Mouse (Mus musculus): ENCODE data around the gene Thap12. TPM values are rescaled to one million over a fixed set of nuclear protein-coding genes. Genes with fewer than 3 reads are reported as not detected.

Gene Thap12
- polyA plus RNA-seq, 1 experiment: 11.8 TPM

DNA sequence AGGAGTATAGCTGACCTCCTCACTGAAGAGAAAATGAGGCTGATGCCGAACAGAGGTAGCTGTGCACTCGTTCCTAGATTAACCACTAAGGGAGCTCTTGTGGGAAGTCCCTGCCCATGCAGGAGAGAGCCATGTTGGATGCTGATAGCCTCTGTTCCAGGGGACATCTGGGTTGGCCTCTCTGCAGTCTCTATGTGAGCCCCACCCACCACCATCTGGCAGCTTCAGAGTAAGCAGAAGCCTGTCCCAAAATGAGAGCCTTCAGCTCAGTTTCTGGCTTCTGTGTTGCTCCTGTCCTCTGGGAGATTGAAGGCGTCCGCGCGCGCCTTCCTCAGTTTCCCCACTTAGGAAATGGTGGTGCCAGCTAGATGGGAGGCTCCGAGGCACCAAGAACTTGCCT is 53.7 kb downstream of the Thap12 start:
- TF ChIP-seq CTCF (IDR thresholded peaks at IDR 0.05; ENCODE audit: borderline replicate concordance, control insufficient read depth, extremely low read depth, insufficient read depth, low read length, poor library complexity): no peak
- TF ChIP-seq POLR2A (IDR thresholded peaks at IDR 0.05; ENCODE audit: control insufficient read depth, extremely low read depth, insufficient read depth, low read length, poor library complexity): no peak
- Histone ChIP-seq H3K4me1 (replicated peaks; ENCODE audit: control insufficient read depth, insufficient read depth, low read length) (no peaks in the 10 kb centered on the region), H3K27ac (ENCODE audit: control insufficient read depth, insufficient read depth, low read length) (no peak overlapping the region), H3K36me3 (ENCODE audit: control insufficient read depth, insufficient read depth, low read length) (no peaks in the 10 kb centered on the region), H3K27me3 (ENCODE audit: control insufficient read depth, insufficient read depth, low read length) (no peaks in the 10 kb centered on the region), H3K4me3 (ENCODE audit: control insufficient read depth, insufficient read depth, low read length) (no peak overlapping the region)
- 82% methylated on average over 8 of the region's 8 CpGs for WGBS
- DNase-seq: no peak

DNA sequence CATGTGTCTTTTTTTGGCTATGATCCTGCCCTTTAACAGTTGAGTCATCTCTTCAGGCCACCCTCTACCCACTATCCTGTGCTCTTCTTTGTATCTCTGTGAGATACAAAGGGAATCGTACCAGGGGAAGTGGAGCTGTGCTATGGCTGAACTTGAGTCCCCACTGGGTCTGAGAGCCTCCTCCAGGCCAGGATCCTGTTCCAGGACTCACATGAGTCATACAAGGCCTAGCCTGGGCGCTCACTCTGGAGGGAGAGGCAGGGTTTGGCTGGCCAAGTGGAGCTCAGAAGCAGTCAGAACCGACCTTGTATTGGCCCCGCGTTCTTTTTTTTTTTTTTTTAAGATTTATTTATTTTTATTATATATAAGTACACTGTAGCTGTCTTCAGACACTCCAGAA is 57.2 kb downstream of the Thap12 start:
- no peak for DNase-seq
- 85% methylated on average over 5 of the region's 5 CpGs for WGBS
- Histone ChIP-seq H3K36me3 (ENCODE audit: control insufficient read depth, insufficient read depth, low read length) (no peaks in the 10 kb centered on the region), H3K4me1 (replicated peaks; ENCODE audit: control insufficient read depth, insufficient read depth, low read length) (no peaks in the 10 kb centered on the region), H3K4me3 (ENCODE audit: control insufficient read depth, insufficient read depth, low read length) (no peak overlapping the region), H3K27ac (ENCODE audit: control insufficient read depth, insufficient read depth, low read length) (no peak overlapping the region), H3K27me3 (ENCODE audit: control insufficient read depth, insufficient read depth, low read length) (no peaks in the 10 kb centered on the region)
- TF ChIP-seq POLR2A (IDR thresholded peaks at IDR 0.05; ENCODE audit: control insufficient read depth, extremely low read depth, insufficient read depth, low read length, poor library complexity) (no peak), CTCF (IDR thresholded peaks at IDR 0.05; ENCODE audit: borderline replicate concordance, control insufficient read depth, extremely low read depth, insufficient read depth, low read length, poor library complexity) (no peak)

DNA sequence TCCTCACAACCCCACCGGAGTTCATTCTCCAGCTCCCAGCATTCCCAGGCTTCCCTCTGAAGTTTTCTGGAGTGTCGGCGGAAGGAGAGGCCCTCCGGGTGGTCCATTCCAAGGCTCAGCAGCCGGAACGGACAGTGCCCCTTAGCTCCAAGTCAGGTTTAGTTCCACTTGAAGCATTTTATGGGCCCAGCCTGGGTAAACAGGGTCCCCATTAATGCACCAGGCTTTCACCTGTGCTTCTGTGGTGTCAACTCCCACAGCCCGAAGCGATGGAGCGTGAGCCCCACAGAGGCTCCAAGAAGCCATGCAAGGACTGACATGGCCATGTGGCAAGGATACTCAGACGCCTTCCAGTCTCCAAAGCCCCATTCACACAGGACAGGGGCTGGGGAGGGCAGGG is 61.0 kb downstream of the Thap12 start:
- WGBS: 97% methylated on average over 10 of the region's 10 CpGs
- Histone ChIP-seq H3K36me3 (ENCODE audit: control insufficient read depth, insufficient read depth, low read length) (no peaks in the 10 kb centered on the region), H3K4me1 (replicated peaks; ENCODE audit: control insufficient read depth, insufficient read depth, low read length) (no peaks in the 10 kb centered on the region), H3K4me3 (ENCODE audit: control insufficient read depth, insufficient read depth, low read length) (no peak overlapping the region), H3K27ac (ENCODE audit: control insufficient read depth, insufficient read depth, low read length) (no peak overlapping the region), H3K27me3 (ENCODE audit: control insufficient read depth, insufficient read depth, low read length) (no peaks in the 10 kb centered on the region)
- no peak for TF ChIP-seq CTCF (IDR thresholded peaks at IDR 0.05; ENCODE audit: borderline replicate concordance, control insufficient read depth, extremely low read depth, insufficient read depth, low read length, poor library complexity)
- TF ChIP-seq POLR2A (IDR thresholded peaks at IDR 0.05; ENCODE audit: control insufficient read depth, extremely low read depth, insufficient read depth, low read length, poor library complexity): no peak
- DNase-seq: no peak

DNA sequence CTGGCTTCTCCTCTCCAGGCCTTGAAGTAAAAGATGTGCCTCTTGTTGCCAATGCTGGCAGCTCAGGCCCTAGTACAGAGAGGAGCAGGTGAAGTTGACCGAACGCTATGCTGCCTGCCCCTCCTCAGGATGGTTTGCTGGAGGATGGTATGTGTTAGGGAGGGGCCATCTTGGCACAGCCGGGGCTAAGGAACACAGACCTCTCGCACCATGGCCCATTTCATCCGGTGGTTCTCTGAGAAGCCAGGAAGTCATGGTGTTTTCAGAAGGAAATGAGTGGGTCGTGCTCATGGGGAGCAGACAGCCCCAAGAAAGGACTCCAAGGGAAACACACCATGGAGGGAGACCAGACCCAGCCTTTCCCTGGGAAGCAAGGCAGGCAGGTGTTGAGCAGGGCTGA is 64.4 kb downstream of the Thap12 start:
- no peaks in the 10 kb centered on the region for H3K36me3 ChIP-seq (ENCODE audit: control insufficient read depth, insufficient read depth, low read length)
- 49% methylated on average over 6 of the region's 6 CpGs for WGBS
- H3K27ac ChIP-seq (ENCODE audit: control insufficient read depth, insufficient read depth, low read length): no peak overlapping the region
- H3K27me3 ChIP-seq (ENCODE audit: control insufficient read depth, insufficient read depth, low read length): no peaks in the 10 kb centered on the region
- TF ChIP-seq CTCF (IDR thresholded peaks at IDR 0.05; ENCODE audit: borderline replicate concordance, control insufficient read depth, extremely low read depth, insufficient read depth, low read length, poor library complexity): no peak
- TF ChIP-seq POLR2A (IDR thresholded peaks at IDR 0.05; ENCODE audit: control insufficient read depth, extremely low read depth, insufficient read depth, low read length, poor library complexity): no peak
- peaks cover 6% of the 10 kb centered on the region; the same call in 1 of the 2 replicates for H3K4me1 ChIP-seq (replicated peaks; ENCODE audit: control insufficient read depth, insufficient read depth, low read length)
- no peak for DNase-seq
- no peak overlapping the region for H3K4me3 ChIP-seq (ENCODE audit: control insufficient read depth, insufficient read depth, low read length)

Other genes starting within 250 kb of the Thap12 start
- 6.2 and 7.2 TPM in 2 replicates for gene Lrrc32, start 213.8 kb upstream of the Thap12 start, polyA plus RNA-seq (2012; rRNA removed)
- 52.8 and 53.5 TPM in 2 replicates for gene Emsy, start 46.3 kb upstream of the Thap12 start, polyA plus RNA-seq (2012; rRNA removed)
- gene Wnt11, start 132.0 kb downstream of the Thap12 start, polyA plus RNA-seq (2012; rRNA removed): 7.0 and 9.2 TPM in 2 replicates

Data from thymus, adult 2 months (tissue).